Mouse (Mus musculus) erythroblast, embryonic 14.5 days (primary cell): ENCODE measurements around the gene Pparg. TPM values are rescaled to one million over a fixed set of nuclear protein-coding genes. Genes with fewer than 3 reads are reported as not detected.

Experiments used
- H3K27me3 ChIP-seq: 2 replicates; pipeline ENCODE4 v1.6.1; 2012; ENCODE audit warnings: inconsistent platforms; ENCODE audit not compliant: control insufficient read depth
- H3K36me3 ChIP-seq: 2 replicates; pipeline ENCODE4 v1.6.1; 2012; ENCODE audit warnings: mild to moderate bottlenecking, inconsistent platforms; ENCODE audit not compliant: control insufficient read depth
- H3K4me1 ChIP-seq: 2 replicates; pipeline ENCODE4 v1.6.1; 2012; ENCODE audit warnings: inconsistent platforms; ENCODE audit not compliant: control insufficient read depth
- H3K4me3 ChIP-seq: replicated peaks from 2 replicates; pipeline ENCODE3; 2012; ENCODE audit warnings: moderate library complexity, mild to moderate bottlenecking, inconsistent platforms
- H3K9me3 ChIP-seq: 2 replicates; pipeline ENCODE4 v1.6.1; 2012; ENCODE audit warnings: low read length, inconsistent platforms, mixed read lengths; ENCODE audit not compliant: control insufficient read depth
- GATA1 ChIP-seq: IDR thresholded peaks from 2 replicates; pipeline ENCODE4 v1.6.1; 2012; ENCODE audit warnings: low read length, inconsistent platforms, mixed read lengths
- TAL1 ChIP-seq: IDR thresholded peaks from 3 replicates; pipeline ENCODE4 v1.6.1; 2012; ENCODE audit warnings: low read length, inconsistent platforms, mixed read lengths
- polyA plus RNA-seq: library from polyadenylated mRNA; stranded (reverse); fragments of >175 nt; gene quantifications from 2 replicates; pipeline ENCODE4 v1.2.3, GENCODE M21; 2012

Gene Pparg
- polyA plus RNA-seq, 1 experiment, result not detected

DNA sequence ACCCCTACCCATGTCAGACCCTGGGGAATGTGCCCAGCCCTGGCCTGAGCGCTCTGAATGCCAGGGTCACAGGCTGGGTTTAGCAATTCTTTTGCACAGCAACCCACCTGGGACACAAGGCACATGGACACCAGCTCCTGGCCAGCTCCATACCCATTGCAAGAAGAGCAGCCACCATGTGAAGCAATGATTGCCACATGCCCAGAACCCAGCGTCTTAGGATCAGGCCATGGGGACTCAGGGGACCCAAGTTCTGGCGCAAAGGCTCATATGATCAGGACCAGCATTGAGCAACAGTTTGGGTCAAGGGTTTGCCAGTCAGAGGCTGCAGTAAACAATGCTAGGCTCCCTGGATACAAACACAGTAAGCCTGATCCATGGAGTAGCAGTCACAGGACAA lies 150.7 kb downstream of the Pparg start:
- H3K9me3 ChIP-seq, result no peaks in the 10 kb centered on the region; the same call in 1 of the 2 replicates
- H3K36me3 ChIP-seq, result no peaks in the 10 kb centered on the region
- no peaks in the 10 kb centered on the region for H3K27me3 ChIP-seq
- no peak for TF ChIP-seq TAL1
- TF ChIP-seq GATA1, result no peak
- no peaks in the 10 kb centered on the region for H3K4me1 ChIP-seq
- H3K4me3 ChIP-seq, result no peak overlapping the region

DNA sequence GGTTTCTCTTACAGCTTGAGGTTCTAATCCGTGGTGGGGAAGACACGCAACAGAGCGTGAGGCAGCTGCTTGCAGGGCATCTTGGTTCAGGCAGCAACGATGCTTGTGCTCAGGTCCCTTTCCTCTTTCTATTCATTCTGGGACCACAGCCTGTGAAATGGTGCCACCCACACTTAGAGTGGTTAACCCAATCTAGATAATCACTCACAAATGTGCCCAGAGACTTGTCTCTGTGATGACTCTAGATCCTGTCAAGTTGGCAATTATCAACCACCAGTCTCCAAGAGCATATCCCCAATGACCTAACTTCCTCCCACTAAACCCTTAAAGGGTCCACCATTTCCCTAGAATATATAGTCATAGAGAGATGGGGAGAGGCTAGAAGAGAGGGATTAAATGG lies 152.5 kb downstream of the Pparg start:
- Histone ChIP-seq H3K4me1 (no peaks in the 10 kb centered on the region), H3K4me3 (no peak overlapping the region), H3K9me3 (no peaks in the 10 kb centered on the region; the same call in 1 of the 2 replicates), H3K36me3 (no peaks in the 10 kb centered on the region), H3K27me3 (no peaks in the 10 kb centered on the region)
- TF ChIP-seq TAL1, result no peak
- no peak for TF ChIP-seq GATA1

DNA sequence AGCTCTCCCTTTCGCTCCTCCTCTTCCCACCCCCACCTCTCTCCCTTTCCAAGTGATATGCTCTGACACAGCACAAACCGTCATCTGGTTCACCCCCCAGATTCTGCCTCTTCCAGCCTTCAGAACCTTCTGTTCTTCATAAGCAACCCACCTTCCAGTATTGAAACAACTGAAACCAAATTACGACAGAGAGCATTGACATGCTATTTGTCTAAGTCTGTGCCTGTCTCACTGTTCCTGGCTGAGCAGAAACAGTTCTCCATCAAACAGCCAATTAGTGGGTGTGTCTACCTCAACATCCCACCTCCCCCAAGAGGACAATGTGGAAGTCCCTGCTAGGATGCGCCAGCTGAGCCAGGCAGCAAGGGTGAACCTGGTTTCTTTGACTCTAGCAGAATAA lies 157.2 kb downstream of the Pparg start:
- Histone ChIP-seq H3K36me3 (no peaks in the 10 kb centered on the region), H3K4me3 (no peak overlapping the region), H3K9me3 (no peaks in the 10 kb centered on the region), H3K27me3 (no peaks in the 10 kb centered on the region), H3K4me1 (peaks cover 4% of the 10 kb centered on the region)
- TF ChIP-seq GATA1 (no peak), TAL1 (no peak)

DNA sequence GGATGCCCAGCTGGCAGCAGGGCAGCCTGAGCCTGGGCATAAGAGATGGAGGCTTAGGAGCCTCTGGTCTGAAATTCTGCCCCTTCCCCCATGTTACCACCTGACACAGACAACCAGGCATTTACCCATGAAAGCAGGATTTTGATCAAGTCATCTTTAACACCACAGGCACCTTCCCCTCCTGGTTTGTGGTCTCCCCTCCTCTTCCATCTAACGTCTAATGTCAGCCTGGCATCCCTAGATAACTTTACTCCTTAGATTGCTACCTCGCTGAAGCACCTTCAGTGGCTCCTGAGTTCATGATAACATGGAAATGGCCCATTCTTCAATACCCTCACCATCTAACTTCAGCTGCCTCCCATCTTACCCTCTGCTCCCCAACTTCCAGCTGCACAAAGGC lies 157.6 kb downstream of the Pparg start:
- Histone ChIP-seq H3K36me3 (no peaks in the 10 kb centered on the region), H3K27me3 (no peaks in the 10 kb centered on the region), H3K4me1 (peaks cover 4% of the 10 kb centered on the region), H3K9me3 (no peaks in the 10 kb centered on the region), H3K4me3 (no peak overlapping the region)
- TF ChIP-seq GATA1, result no peak
- no peak for TF ChIP-seq TAL1

DNA sequence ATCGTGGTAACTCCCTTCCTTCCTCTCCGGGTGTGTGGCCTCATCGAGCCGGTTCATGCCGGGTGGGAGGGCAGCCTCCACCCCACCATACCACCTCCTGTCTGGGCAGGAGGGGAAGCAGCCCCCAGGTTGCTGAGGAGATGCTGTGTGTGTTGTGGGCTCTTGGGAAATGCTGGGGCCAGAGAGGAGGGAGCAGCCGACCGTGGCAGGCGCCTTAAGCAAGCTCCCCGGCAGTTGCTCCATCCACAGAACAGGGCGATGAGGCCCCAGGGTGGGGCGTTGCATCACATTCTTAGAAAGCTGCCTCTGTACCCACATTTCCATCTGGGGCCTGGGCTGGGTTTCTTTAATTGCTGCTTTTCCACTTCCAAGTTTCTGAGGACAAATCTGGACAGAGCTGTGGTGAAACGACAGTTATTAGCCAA lies 158.5 kb downstream of the Pparg start:
- H3K36me3 ChIP-seq, result no peaks in the 10 kb centered on the region
- TF ChIP-seq TAL1 (no peak), GATA1 (no peak)
- H3K27me3 ChIP-seq, result no peaks in the 10 kb centered on the region
- H3K4me1 ChIP-seq, result peaks cover 4% of the 10 kb centered on the region
- H3K4me3 ChIP-seq, result no peak overlapping the region
- H3K9me3 ChIP-seq, result no peaks in the 10 kb centered on the region

- TF ChIP-seq TAL1, result no peak
- no peak for TF ChIP-seq GATA1
- no peaks in the 10 kb centered on the region for H3K27me3 ChIP-seq
- no peaks in the 10 kb centered on the region for H3K36me3 ChIP-seq
- H3K4me1 ChIP-seq, result peaks cover 4% of the 10 kb centered on the region
- H3K9me3 ChIP-seq, result no peaks in the 10 kb centered on the region
- H3K4me3 ChIP-seq, result no peak overlapping the region
Measured at GRCm38 (mm10) chr6:115521923-115522322, 161.2 kb downstream of the Pparg start.

- no peaks in the 10 kb centered on the region for H3K9me3 ChIP-seq
- peaks cover 6% of the 10 kb centered on the region for H3K4me1 ChIP-seq
- H3K36me3 ChIP-seq, result no peaks in the 10 kb centered on the region
- no peak overlapping the region for H3K4me3 ChIP-seq
- no peak for TF ChIP-seq TAL1
- no peak for TF ChIP-seq GATA1
- no peaks in the 10 kb centered on the region for H3K27me3 ChIP-seq
Measured at GRCm38 (mm10) chr6:115522691-115523146, 162.0 kb downstream of the Pparg start.

GRCm38 (mm10) chr6:115523201-115523600 lies 162.4 kb downstream of the Pparg start:
- Histone ChIP-seq H3K4me3 (no peak overlapping the region), H3K4me1 (peaks cover 6% of the 10 kb centered on the region), H3K9me3 (no peaks in the 10 kb centered on the region), H3K27me3 (no peaks in the 10 kb centered on the region), H3K36me3 (no peaks in the 10 kb centered on the region)
- TF ChIP-seq GATA1 (no peak), TAL1 (no peak)

GRCm38 (mm10) chr6:115524449-115524990 lies 163.8 kb downstream of the Pparg start:
- Histone ChIP-seq H3K27me3 (no peaks in the 10 kb centered on the region), H3K4me1 (peaks cover 2% of the 10 kb centered on the region; the same call in 1 of the 2 replicates), H3K9me3 (no peaks in the 10 kb centered on the region), H3K4me3 (no peak overlapping the region), H3K36me3 (no peaks in the 10 kb centered on the region)
- TF ChIP-seq TAL1 (no peak), GATA1 (no peak)

GRCm38 (mm10) chr6:115527418-115527817 lies 166.7 kb downstream of the Pparg start:
- no peaks in the 10 kb centered on the region for H3K27me3 ChIP-seq
- H3K4me3 ChIP-seq, result no peak overlapping the region
- H3K36me3 ChIP-seq, result no peaks in the 10 kb centered on the region
- no peak for TF ChIP-seq TAL1
- TF ChIP-seq GATA1, result no peak
- H3K4me1 ChIP-seq, result peaks cover 2% of the 10 kb centered on the region; the same call in 1 of the 2 replicates
- no peaks in the 10 kb centered on the region for H3K9me3 ChIP-seq
